Mouse (Mus musculus) CD8-positive naive resting alpha-beta T cell, adult 2 months (primary cell): ENCODE results near the gene Spns3.
A peak's percentile ranks its signal among the peaks of the same experiment; 100 is the strongest.

Source experiments
- DNase-seq, 2 experiments: peaks; one replicate each; pipeline ENCODE4 v3.0.0; 2022; ENCODE audit warnings: low read depth in 2 of 2, low spot score in 2 of 2

Spns3 gene

GRCm38 (mm10) chr11:72550134-72550988 lies at the start of gene Spns3:
Gene Spns3, minus strand, starts transcription at chr11:72550506.
- DNase-seq, result peak; percentile 19 to 24

GRCm38 (mm10) chr11:72597780-72598179 lies 47.5 kb upstream of the Spns3 start:
- no peak for DNase-seq

- no peak for DNase-seq
Measured at GRCm38 (mm10) chr11:72595010-72595737, 44.9 kb upstream of the Spns3 start.

- no peak for DNase-seq
Measured at GRCm38 (mm10) chr11:72587537-72588233, 37.4 kb upstream of the Spns3 start.

- DNase-seq, result no peak
Measured at GRCm38 (mm10) chr11:72586570-72586969, 36.3 kb upstream of the Spns3 start.

- no peak for DNase-seq
Measured at GRCm38 (mm10) chr11:72583092-72583491, 32.8 kb upstream of the Spns3 start.

GRCm38 (mm10) chr11:72582448-72582705 lies 32.1 kb upstream of the Spns3 start:
- no peak for DNase-seq

- no peak for DNase-seq
Measured at GRCm38 (mm10) chr11:72581609-72582447, 31.5 kb upstream of the Spns3 start.

GRCm38 (mm10) chr11:72578471-72578870 lies 28.2 kb upstream of the Spns3 start:
- DNase-seq, result no peak

- peak in 1 of 2 experiments; percentile 1 for DNase-seq
Measured at GRCm38 (mm10) chr11:72576466-72577351, 26.4 kb upstream of the Spns3 start.

GRCm38 (mm10) chr11:72576111-72576465 lies 25.8 kb upstream of the Spns3 start:
- no peak for DNase-seq

GRCm38 (mm10) chr11:72573819-72574218 lies 23.5 kb upstream of the Spns3 start:
- peak; percentile 11 to 38 for DNase-seq

GRCm38 (mm10) chr11:72570319-72570979 lies 20.1 kb upstream of the Spns3 start:
- DNase-seq, result peak; percentile 73 to 82

GRCm38 (mm10) chr11:72569671-72570318 lies 19.5 kb upstream of the Spns3 start:
- no peak for DNase-seq

GRCm38 (mm10) chr11:72569051-72569450 lies 18.7 kb upstream of the Spns3 start:
- no peak for DNase-seq

- DNase-seq, result no peak
Measured at GRCm38 (mm10) chr11:72566816-72567338, 16.6 kb upstream of the Spns3 start.

- no peak for DNase-seq
Measured at GRCm38 (mm10) chr11:72566304-72566703, 16.0 kb upstream of the Spns3 start.

- no peak for DNase-seq
Measured at GRCm38 (mm10) chr11:72564232-72564807, 14.0 kb upstream of the Spns3 start.
